Mouse (Mus musculus) midbrain, postnatal 0 days (tissue): ENCODE measurements around the gene Zfp36l2. TPM values are rescaled to one million over a fixed set of nuclear protein-coding genes. Genes with fewer than 3 reads are reported as not detected.

Experiments used
- ATAC-seq: fragments of 200-750 bp; cut with Nextera tagmentation; 2 replicates; pipeline ENCODE4 v1.8.0; 2017; ENCODE audit warnings: moderate number of reproducible peaks, mild to moderate bottlenecking, moderate TSS enrichment, moderate library complexity; ENCODE audit not compliant: low FRiP score
- DNase-seq: peaks from one replicate; pipeline ENCODE4 v3.0.0-alpha.2; 2015; ENCODE audit warnings: low spot score
- H3K27ac ChIP-seq: fragments of 300-500 bp; sonication (generic); 2 replicates; pipeline ENCODE4 v1.5.1; 2014; ENCODE audit warnings: low read depth, mild to moderate bottlenecking, low read length, mixed read lengths
- H3K27me3 ChIP-seq: fragments of 300-500 bp; sonication (generic); 2 replicates; pipeline ENCODE4 v1.6.1; 2014; ENCODE audit warnings: low read length, control low read depth, mixed read lengths; ENCODE audit not compliant: insufficient read depth
- H3K36me3 ChIP-seq: fragments of 300-500 bp; sonication (generic); 2 replicates; pipeline ENCODE4 v1.6.1; 2014; ENCODE audit warnings: low read length, control low read depth, mixed read lengths; ENCODE audit not compliant: insufficient read depth
- H3K4me1 ChIP-seq: fragments of 300-500 bp; sonication (generic); 2 replicates; pipeline ENCODE4 v1.6.1; 2014; ENCODE audit warnings: mild to moderate bottlenecking, control low read depth, antibody characterized with exemption, low read length, mixed read lengths; ENCODE audit not compliant: insufficient read depth
- H3K4me2 ChIP-seq: fragments of 300-500 bp; sonication (generic); 2 replicates; pipeline ENCODE4 v1.6.1; 2014; ENCODE audit warnings: low read depth, mild to moderate bottlenecking, low read length, mixed read lengths; ENCODE audit not compliant: poor library complexity, severe bottlenecking
- H3K4me3 ChIP-seq: fragments of 300-500 bp; sonication (generic); 2 replicates; pipeline ENCODE4 v1.5.1; 2014; ENCODE audit warnings: low read depth, mild to moderate bottlenecking, low read length, moderate library complexity
- H3K9ac ChIP-seq: fragments of 300-500 bp; sonication (generic); replicated peaks from 2 replicates; pipeline ENCODE4 v1.6.1; 2014; ENCODE audit warnings: mild to moderate bottlenecking, low read length, moderate library complexity, mixed read lengths; ENCODE audit not compliant: poor library complexity, severe bottlenecking
- H3K9me3 ChIP-seq: fragments of 300-500 bp; sonication (generic); 2 replicates; pipeline ENCODE4 v1.6.1; 2016; ENCODE audit warnings: low read length, control low read depth
- CTCF ChIP-seq: IDR thresholded peaks from 2 replicates; pipeline ENCODE4 v1.5.1; 2016; ENCODE audit warnings: antibody characterized with exemption, mild to moderate bottlenecking
- WGBS: fragments of 180-500 bp; shearing (Covaris S2); extraction: QIAGEN DNeasy Blood & Tissue Kit; methylation state at CpG from one replicate; pipeline ENCODE4 v1.1.7; 2014; 5-methylcytosine and 5-hydroxymethylcytosine counted together
- polyA plus RNA-seq: library from polyadenylated mRNA; unstranded; fragments of >200 nt; fragmentation: Nextera tagmentation; extraction: Ambion mirVana; gene quantifications from 2 replicates; pipeline ENCODE4 v1.2.1, GENCODE M21; 2015
- total RNA-seq: library from RNA; depleted of rRNA; stranded (reverse); fragments of >200 nt; gene quantifications from 2 replicates; pipeline ENCODE4 v1.2.3, GENCODE M21; 2014

The Zfp36l2 gene
- total and polyA plus RNA-seq, 2 experiments from 2014 or later = 5.9 to 17.7 TPM

GRCm38 (mm10) chr17:84215264-84215960 lies 27.7 kb upstream of the Zfp36l2 start:
- peak; percentile 4 for DNase-seq
- no peak overlapping the region for H3K4me3 ChIP-seq
- TF ChIP-seq CTCF = no peak
- 78% methylated on average over 6 of the region's 6 CpGs for WGBS
- H3K36me3 ChIP-seq = peaks cover 14% of the 10 kb centered on the region
- ATAC-seq = no peak
- no peaks in the 10 kb centered on the region for H3K9me3 ChIP-seq
- no peak overlapping the region for H3K27ac ChIP-seq
- no peak overlapping the region for H3K4me2 ChIP-seq
- H3K9ac ChIP-seq = no peak overlapping the region
- H3K27me3 ChIP-seq = no peaks in the 10 kb centered on the region
- H3K4me1 ChIP-seq = no peaks in the 10 kb centered on the region

DNA sequence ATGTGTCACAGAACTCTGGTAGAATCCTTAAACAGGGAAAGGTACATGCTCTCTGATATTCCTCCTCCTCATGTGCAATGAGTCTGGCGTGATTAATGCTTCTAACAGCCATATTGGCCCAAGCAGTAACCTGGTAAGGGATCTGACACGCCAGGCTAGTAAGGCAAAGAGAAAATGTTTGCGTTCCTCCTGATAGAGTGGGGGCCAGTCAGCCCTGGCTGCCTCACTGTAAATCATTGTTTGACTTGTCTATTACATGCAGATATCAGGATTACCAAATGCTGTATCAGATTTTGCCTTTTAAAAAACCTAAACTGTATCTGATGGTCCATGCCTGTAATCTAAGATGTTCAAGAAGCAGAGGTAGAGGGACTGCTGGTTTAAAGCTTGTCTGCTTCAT lies 25.7 kb upstream of the Zfp36l2 start:
- no peak overlapping the region for H3K4me2 ChIP-seq
- H3K4me3 ChIP-seq = no peak overlapping the region
- peaks cover 7% of the 10 kb centered on the region for H3K36me3 ChIP-seq
- no peaks in the 10 kb centered on the region for H3K4me1 ChIP-seq
- no peak overlapping the region for H3K9ac ChIP-seq
- ATAC-seq (no peak), DNase-seq (no peak)
- no peak overlapping the region for H3K27ac ChIP-seq
- no peaks in the 10 kb centered on the region for H3K27me3 ChIP-seq
- TF ChIP-seq CTCF = no peak
- no peaks in the 10 kb centered on the region for H3K9me3 ChIP-seq
- WGBS = 89% methylated on average over 3 of the region's 3 CpGs

DNA sequence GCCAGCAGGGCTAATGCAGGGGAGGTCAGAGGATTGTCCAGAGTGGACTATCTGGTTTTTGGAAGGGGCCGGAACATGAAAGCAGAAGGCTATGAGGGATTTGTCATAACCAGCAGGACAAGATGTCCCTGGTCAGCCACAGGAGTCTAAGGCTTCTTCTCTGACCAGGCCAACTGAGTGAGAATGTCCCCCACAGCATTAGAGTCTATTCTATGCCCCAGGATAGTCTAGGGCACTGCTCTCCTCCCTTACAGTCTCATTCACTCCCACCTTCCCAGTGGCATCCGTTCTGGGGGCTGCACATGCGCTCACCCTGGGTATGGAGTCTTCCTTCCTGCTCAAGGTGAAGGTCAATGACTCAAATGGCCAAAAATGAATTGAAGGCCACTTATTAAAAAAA lies 19.9 kb upstream of the Zfp36l2 start:
- H3K36me3 ChIP-seq = peaks cover 3% of the 10 kb centered on the region; the same call in 1 of the 2 replicates
- WGBS = 98% methylated on average over 3 of the region's 3 CpGs
- ATAC-seq = no peak
- DNase-seq = no peak
- H3K9me3 ChIP-seq = no peaks in the 10 kb centered on the region
- no peak for TF ChIP-seq CTCF
- H3K27me3 ChIP-seq = no peaks in the 10 kb centered on the region
- no peak overlapping the region for H3K4me3 ChIP-seq
- no peak overlapping the region for H3K27ac ChIP-seq
- no peaks in the 10 kb centered on the region for H3K4me1 ChIP-seq
- no peak overlapping the region for H3K4me2 ChIP-seq
- no peak overlapping the region for H3K9ac ChIP-seq

GRCm38 (mm10) chr17:84206239-84206638 lies 18.5 kb upstream of the Zfp36l2 start:
- TF ChIP-seq CTCF = no peak
- Histone ChIP-seq H3K9ac (no peak overlapping the region), H3K4me2 (no peak overlapping the region), H3K27me3 (no peaks in the 10 kb centered on the region), H3K4me1 (no peaks in the 10 kb centered on the region), H3K4me3 (no peak overlapping the region), H3K27ac (no peak overlapping the region), H3K9me3 (no peaks in the 10 kb centered on the region), H3K36me3 (peaks cover 3% of the 10 kb centered on the region; the same call in 1 of the 2 replicates)
- ATAC-seq = no peak
- 97% methylated on average over 3 of the region's 3 CpGs for WGBS
- DNase-seq = no peak

DNA sequence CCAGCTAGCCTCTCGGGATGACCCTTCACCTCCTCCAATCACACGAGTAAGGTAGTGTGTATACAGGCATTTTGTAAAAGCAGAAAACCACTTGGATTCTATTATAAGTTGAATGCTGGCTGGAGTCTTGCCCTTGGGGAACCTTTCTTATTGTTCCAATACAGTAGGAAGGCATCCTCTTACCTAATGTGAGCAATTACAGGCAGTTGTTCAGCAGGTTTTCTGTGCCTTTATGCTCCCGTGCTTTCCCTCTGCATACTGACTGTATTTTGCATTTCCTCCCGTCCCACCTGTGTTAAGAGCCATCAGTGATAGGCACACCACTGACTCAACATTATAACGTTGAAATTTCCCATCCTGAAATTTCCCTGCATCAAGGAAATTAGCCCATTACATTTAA lies 17.2 kb upstream of the Zfp36l2 start:
- WGBS = 88% methylated on average over 5 of the region's 5 CpGs
- Histone ChIP-seq H3K4me2 (no peak overlapping the region), H3K9me3 (no peaks in the 10 kb centered on the region), H3K27ac (no peak overlapping the region), H3K4me1 (no peaks in the 10 kb centered on the region), H3K9ac (no peak overlapping the region), H3K36me3 (peaks cover 3% of the 10 kb centered on the region; the same call in 1 of the 2 replicates), H3K4me3 (no peak overlapping the region), H3K27me3 (no peaks in the 10 kb centered on the region)
- DNase-seq (no peak), ATAC-seq (no peak)
- TF ChIP-seq CTCF = no peak

- Histone ChIP-seq H3K36me3 (peaks cover 3% of the 10 kb centered on the region; the same call in 1 of the 2 replicates), H3K9ac (no peak overlapping the region), H3K4me2 (no peak overlapping the region), H3K4me3 (no peak overlapping the region), H3K27me3 (no peaks in the 10 kb centered on the region), H3K4me1 (no peaks in the 10 kb centered on the region), H3K27ac (no peak overlapping the region), H3K9me3 (no peaks in the 10 kb centered on the region)
- WGBS = 56% methylated on average over 7 of the region's 7 CpGs
- ATAC-seq (no peak), DNase-seq (no peak)
- no peak for TF ChIP-seq CTCF
These were observed 15.6 kb upstream of the Zfp36l2 start for GRCm38 (mm10) chr17:84203340-84203739.
